Mouse (Mus musculus): ENCODE measurements around the gene Gdf11. TPM values are rescaled to one million over a fixed set of nuclear protein-coding genes. Genes with fewer than 3 reads are reported as not detected.

Gene Gdf11
- polyA plus RNA-seq, 1 experiment from 2014 or later, result 7.2 TPM

- ATAC-seq (ENCODE audit: low FRiP score, low TSS enrichment), result no peak
- H3K4me1 ChIP-seq (ENCODE audit: control insufficient read depth, insufficient read depth, low read length), result peaks cover 4% of the 10 kb centered on the region; the same call in 1 of the 2 replicates
- peak overlapping the region; percentile 17; the same call in 1 of the 2 replicates for H3K4me3 ChIP-seq (ENCODE audit: low read length)
- 0 out of 2 replicates have a peak overlapping the region, but pooled peaks have one; percentile 18 for H3K9ac ChIP-seq (ENCODE audit: low read depth, low read length)
- H3K36me3 ChIP-seq (ENCODE audit: control insufficient read depth, insufficient read depth, low read length), result no peaks in the 10 kb centered on the region
- H3K27ac ChIP-seq (ENCODE audit: low read depth, low read length), result no peak overlapping the region
- under 1% methylated on average over 9 of the region's 9 CpGs for WGBS
- H3K27me3 ChIP-seq (ENCODE audit: control insufficient read depth, insufficient read depth, low read length), result peaks cover 18% of the 10 kb centered on the region
- no peaks in the 10 kb centered on the region for H3K9me3 ChIP-seq (ENCODE audit: control insufficient read depth, low read length)
- peak overlapping the region; percentile 29 for H3K4me2 ChIP-seq (replicated peaks; ENCODE audit: low read depth, low read length)
These were observed 3.9 kb upstream of the Gdf11 start for GRCm38 (mm10) chr10:128895437-128895836.

- no peak; the same call in 1 of the 2 replicates for ATAC-seq (ENCODE audit: low FRiP score, low TSS enrichment)
- peak overlapping the region; percentile 77 for H3K4me3 ChIP-seq (ENCODE audit: low read length)
- H3K36me3 ChIP-seq (ENCODE audit: control insufficient read depth, insufficient read depth, low read length), result peaks cover 5% of the 10 kb centered on the region; the same call in 1 of the 2 replicates
- 1% methylated on average over 9 of the region's 9 CpGs for WGBS
- H3K4me1 ChIP-seq (ENCODE audit: control insufficient read depth, insufficient read depth, low read length), result peaks cover 23% of the 10 kb centered on the region
- peak overlapping the region; percentile 84 for H3K4me2 ChIP-seq (replicated peaks; ENCODE audit: low read depth, low read length)
- no peaks in the 10 kb centered on the region for H3K9me3 ChIP-seq (ENCODE audit: control insufficient read depth, low read length)
- peak overlapping the region; percentile 59; the same call in 1 of the 2 replicates for H3K27ac ChIP-seq (ENCODE audit: low read depth, low read length)
- H3K9ac ChIP-seq (ENCODE audit: low read depth, low read length), result peak overlapping the region; percentile 85
- H3K27me3 ChIP-seq (ENCODE audit: control insufficient read depth, insufficient read depth, low read length), result peaks cover 18% of the 10 kb centered on the region
These were observed 728 bp upstream of the Gdf11 start for GRCm38 (mm10) chr10:128892246-128892645.

GRCm38 (mm10) chr10:128890383-128891295 lies 879 bp downstream of the Gdf11 start:
- no peaks in the 10 kb centered on the region for H3K9me3 ChIP-seq (ENCODE audit: control insufficient read depth, low read length)
- H3K36me3 ChIP-seq (ENCODE audit: control insufficient read depth, insufficient read depth, low read length), result peaks cover 17% of the 10 kb centered on the region
- H3K9ac ChIP-seq (ENCODE audit: low read depth, low read length), result peak overlapping the region; percentile 85
- peak overlapping the region; percentile 89 for H3K27ac ChIP-seq (ENCODE audit: low read depth, low read length)
- H3K4me2 ChIP-seq (replicated peaks; ENCODE audit: low read depth, low read length), result peak overlapping the region; percentile 84
- peak overlapping the region; percentile 77 for H3K4me3 ChIP-seq (ENCODE audit: low read length)
- WGBS, result under 1% methylated on average over 40 of the region's 40 CpGs
- peaks cover 23% of the 10 kb centered on the region for H3K4me1 ChIP-seq (ENCODE audit: control insufficient read depth, insufficient read depth, low read length)
- H3K27me3 ChIP-seq (ENCODE audit: control insufficient read depth, insufficient read depth, low read length), result 0 out of 2 replicates have a peak, but pooled peaks cover 5% of the 10 kb centered on the region
- ATAC-seq (ENCODE audit: low FRiP score, low TSS enrichment), result peak; percentile 2; the same call in 1 of the 2 replicates

GRCm38 (mm10) chr10:128889846-128890245 lies 1.7 kb downstream of the Gdf11 start:
- WGBS, result 8% methylated on average over 2 of the region's 2 CpGs
- Histone ChIP-seq H3K4me3 (ENCODE audit: low read length) (peak overlapping the region; percentile 77), H3K27ac (ENCODE audit: low read depth, low read length) (peak overlapping the region; percentile 89), H3K4me1 (ENCODE audit: control insufficient read depth, insufficient read depth, low read length) (peaks cover 23% of the 10 kb centered on the region), H3K4me2 (replicated peaks; ENCODE audit: low read depth, low read length) (peak overlapping the region; percentile 84), H3K9ac (ENCODE audit: low read depth, low read length) (peak overlapping the region; percentile 85; the same call in 1 of the 2 replicates), H3K36me3 (ENCODE audit: control insufficient read depth, insufficient read depth, low read length) (peaks cover 23% of the 10 kb centered on the region), H3K9me3 (ENCODE audit: control insufficient read depth, low read length) (no peaks in the 10 kb centered on the region), H3K27me3 (ENCODE audit: control insufficient read depth, insufficient read depth, low read length) (0 out of 2 replicates have a peak, but pooled peaks cover 4% of the 10 kb centered on the region)
- ATAC-seq (ENCODE audit: low FRiP score, low TSS enrichment), result no peak

- 1% methylated on average over 7 of the region's 7 CpGs for WGBS
- Histone ChIP-seq H3K4me3 (ENCODE audit: low read length) (peak overlapping the region; percentile 77), H3K27me3 (ENCODE audit: control insufficient read depth, insufficient read depth, low read length) (0 out of 2 replicates have a peak, but pooled peaks cover 4% of the 10 kb centered on the region), H3K4me2 (replicated peaks; ENCODE audit: low read depth, low read length) (peak overlapping the region; percentile 84), H3K4me1 (ENCODE audit: control insufficient read depth, insufficient read depth, low read length) (peaks cover 23% of the 10 kb centered on the region), H3K9ac (ENCODE audit: low read depth, low read length) (peak overlapping the region; percentile 56; the same call in 1 of the 2 replicates), H3K27ac (ENCODE audit: low read depth, low read length) (peak overlapping the region; percentile 89), H3K36me3 (ENCODE audit: control insufficient read depth, insufficient read depth, low read length) (peaks cover 25% of the 10 kb centered on the region), H3K9me3 (ENCODE audit: control insufficient read depth, low read length) (no peaks in the 10 kb centered on the region)
- peak; percentile 63 for ATAC-seq (ENCODE audit: low FRiP score, low TSS enrichment)
These were observed 2.3 kb downstream of the Gdf11 start for GRCm38 (mm10) chr10:128888941-128889827.

GRCm38 (mm10) chr10:128882067-128882466 lies 9.5 kb downstream of the Gdf11 start:
- Histone ChIP-seq H3K4me3 (ENCODE audit: low read length) (no peak overlapping the region), H3K9me3 (ENCODE audit: control insufficient read depth, low read length) (no peaks in the 10 kb centered on the region), H3K4me2 (replicated peaks; ENCODE audit: low read depth, low read length) (no peak overlapping the region), H3K4me1 (ENCODE audit: control insufficient read depth, insufficient read depth, low read length) (no peaks in the 10 kb centered on the region), H3K36me3 (ENCODE audit: control insufficient read depth, insufficient read depth, low read length) (peaks cover 36% of the 10 kb centered on the region), H3K27ac (ENCODE audit: low read depth, low read length) (no peak overlapping the region), H3K27me3 (ENCODE audit: control insufficient read depth, insufficient read depth, low read length) (no peaks in the 10 kb centered on the region), H3K9ac (ENCODE audit: low read depth, low read length) (no peak overlapping the region)
- WGBS, result 80% methylated on average over 5 of the region's 5 CpGs
- no peak for ATAC-seq (ENCODE audit: low FRiP score, low TSS enrichment)

GRCm38 (mm10) chr10:128878811-128879210 lies 12.7 kb downstream of the Gdf11 start:
- no peak overlapping the region for H3K27ac ChIP-seq (ENCODE audit: low read depth, low read length)
- no peaks in the 10 kb centered on the region for H3K27me3 ChIP-seq (ENCODE audit: control insufficient read depth, insufficient read depth, low read length)
- no peaks in the 10 kb centered on the region for H3K4me1 ChIP-seq (ENCODE audit: control insufficient read depth, insufficient read depth, low read length)
- 80% methylated on average over 2 of the region's 2 CpGs for WGBS
- H3K4me3 ChIP-seq (ENCODE audit: low read length), result no peak overlapping the region
- H3K36me3 ChIP-seq (ENCODE audit: control insufficient read depth, insufficient read depth, low read length), result peaks cover 41% of the 10 kb centered on the region
- no peaks in the 10 kb centered on the region for H3K9me3 ChIP-seq (ENCODE audit: control insufficient read depth, low read length)
- H3K4me2 ChIP-seq (replicated peaks; ENCODE audit: low read depth, low read length), result no peak overlapping the region
- H3K9ac ChIP-seq (ENCODE audit: low read depth, low read length), result no peak overlapping the region
- ATAC-seq (ENCODE audit: low FRiP score, low TSS enrichment), result no peak

- H3K9me3 ChIP-seq (ENCODE audit: control insufficient read depth, low read length), result no peaks in the 10 kb centered on the region
- H3K4me3 ChIP-seq (ENCODE audit: low read length), result no peak overlapping the region
- H3K27me3 ChIP-seq (ENCODE audit: control insufficient read depth, insufficient read depth, low read length), result no peaks in the 10 kb centered on the region
- peaks cover 46% of the 10 kb centered on the region for H3K36me3 ChIP-seq (ENCODE audit: control insufficient read depth, insufficient read depth, low read length)
- no peak for ATAC-seq (ENCODE audit: low FRiP score, low TSS enrichment)
- no peak overlapping the region for H3K27ac ChIP-seq (ENCODE audit: low read depth, low read length)
- H3K4me2 ChIP-seq (replicated peaks; ENCODE audit: low read depth, low read length), result no peak overlapping the region
- H3K9ac ChIP-seq (ENCODE audit: low read depth, low read length), result no peak overlapping the region
- no peaks in the 10 kb centered on the region for H3K4me1 ChIP-seq (ENCODE audit: control insufficient read depth, insufficient read depth, low read length)
These were observed 13.2 kb downstream of the Gdf11 start for GRCm38 (mm10) chr10:128878291-128878690.
